In the genomic region with DNA sequence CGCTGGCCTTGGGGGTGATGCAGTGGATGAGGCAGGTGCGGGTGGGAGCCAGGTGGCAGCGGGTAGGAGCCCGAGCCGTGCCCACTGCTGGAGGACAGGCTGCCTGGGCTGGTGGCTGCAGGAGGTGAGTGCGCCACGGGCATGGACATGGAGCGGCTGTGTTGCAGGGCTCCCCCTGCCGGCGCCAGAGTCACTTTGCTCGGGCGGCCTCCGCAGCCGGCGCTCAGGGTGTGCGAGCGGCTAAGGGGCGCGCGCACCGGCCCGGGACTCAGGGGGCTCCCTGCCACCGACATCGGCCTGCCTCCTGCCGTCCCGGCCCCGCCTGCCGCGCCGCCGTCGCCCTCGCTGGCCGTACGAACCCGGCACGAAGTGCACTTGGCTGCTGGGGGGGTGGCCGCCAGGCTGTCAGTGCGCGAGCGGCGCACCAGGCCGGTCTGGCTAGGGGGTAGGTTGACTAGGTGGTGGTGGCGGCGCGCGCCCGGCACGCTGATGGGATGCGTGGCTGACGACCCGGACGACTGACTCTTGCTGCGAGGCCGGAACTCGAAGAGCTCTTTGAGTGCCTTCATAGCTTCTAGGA, we compare ENCODE assay signal across 8 mouse cellular contexts. TPM values are rescaled to one million over a fixed set of nuclear protein-coding genes. Genes with fewer than 3 reads are reported as not detected.
DNase-seq lines count a peak whose midpoint lies in the region; ATAC-seq lines count a peak whose summit lies in the region.

No protein-coding gene starts in this region.

- peak overlapping the region; percentile 85 for H3K9ac ChIP-seq in intestine, embryonic 15.5 days

- H3K36me3 ChIP-seq in intestine, embryonic 15.5 days, result peaks cover 8% of the 10 kb centered on the region; the same call in 1 of the 2 replicates

- H3K4me3 ChIP-seq in intestine, embryonic 15.5 days (replicated peaks), result peak overlapping the region; percentile 81

- WGBS in intestine, embryonic 15.5 days, result under 1% methylated on average over 56 of the region's 56 CpGs

- peak overlapping the region; percentile 85 for H3K4me2 ChIP-seq in intestine, embryonic 15.5 days (replicated peaks)

- DNase-seq in adrenal gland, adult (ENCODE audit: inconsistent age in 2 of 2, low spot score in 1 of 2), result peak; percentile 92 to 97
- peak; percentile 92 for DNase-seq in embryo, embryonic 10.5 days (ENCODE audit: low spot score)
- DNase-seq in gastrocnemius, postnatal 25 days, result peak; percentile 87
- DNase-seq in left cerebral cortex, postnatal 25 days (ENCODE audit: low spot score in 2 of 2), result peak; percentile 92 to 95
- DNase-seq in mesoderm, embryonic 11.5 days (ENCODE audit: low read depth, low spot score), result peak; percentile 89
- peak; percentile 92 for DNase-seq in right cerebral cortex, postnatal 25 days
- DNase-seq in urinary bladder, postnatal 4 days (ENCODE audit: low spot score in 2 of 2), result peak; percentile 82 to 87

- intact Hi-C loops in left cerebral cortex, postnatal 25 days (cut with DNase I), result loop anchor here (2.0 to 10.0 kb wide), 6 partner anchors 180 to 570 kb away; no protein-coding TSS in a partner anchor

- H3K27me3 ChIP-seq in intestine, embryonic 15.5 days (replicated peaks), result no peaks in the 10 kb centered on the region

- no peaks in the 10 kb centered on the region for H3K9me3 ChIP-seq in intestine, embryonic 15.5 days

- ATAC-seq in intestine, embryonic 15.5 days, result peak; percentile 57

- H3K4me1 ChIP-seq in intestine, embryonic 15.5 days (replicated peaks), result peaks cover 56% of the 10 kb centered on the region

- peak overlapping the region; percentile 99 for H3K27ac ChIP-seq in intestine, embryonic 15.5 days

RNA-seq across cellular contexts. Expression of gene Irs2, which starts 1.2 kb away (rescaled TPM):
- total RNA-seq in gastrocnemius, postnatal 25 days (2021), result 10 to 100 TPM in 1 of 2 experiments, 1 to 10 TPM in 1; 7.7 to 12.7 TPM
- polyA plus RNA-seq in intestine, embryonic 15.5 days (2015; fragmentation: Nextera tagmentation; extraction: Ambion mirVana), result 6.1 and 7.2 TPM in 2 replicates
- total RNA-seq in left cerebral cortex, postnatal 25 days (2021), result 10 to 100 TPM; 54.8 to 66.0 TPM

Comparison
In these comparisons a context has a peak if more than half of its experiments do, and no peak if none do; other contexts are left out.
1. Peak in every context shown above with its lines: DNase-seq, ATAC-seq, H3K4me3 ChIP-seq and H3K27ac ChIP-seq.
2. RNA of gene Irs2, which starts 1.2 kb away (total RNA-seq): 54.8 to 66.0 TPM in left cerebral cortex, postnatal 25 days; 7.7 to 12.7 TPM in gastrocnemius, postnatal 25 days; every median in the first group is over 4 times any median in the second.